Mouse (Mus musculus) ES-E14 (cell line): ENCODE data around the gene Adora1. TPM values are rescaled to one million over a fixed set of nuclear protein-coding genes. Genes with fewer than 3 reads are reported as not detected.

Experiments
- DNase-seq: peaks from one replicate; pipeline ENCODE4 v3.0.0-alpha.2; 2013; ENCODE audit warnings: low read depth, low spot score
- H3K27ac ChIP-seq: 2 replicates; pipeline ENCODE4 v1.5.1; 2012; ENCODE audit warnings: low read depth, mild to moderate bottlenecking, low read length, moderate library complexity, mixed read lengths; ENCODE audit not compliant: poor library complexity, insufficient read depth, severe bottlenecking
- H3K36me3 ChIP-seq: 2 replicates; pipeline ENCODE4 v1.6.1; 2012; ENCODE audit warnings: mild to moderate bottlenecking, low read length, moderate library complexity, mixed read lengths; ENCODE audit not compliant: control insufficient read depth, poor library complexity, insufficient read depth, severe bottlenecking
- H3K4me1 ChIP-seq, 2 experiments: fragments of 150-350 bp in 1 of 2; sonication (generic) in 1 of 2; 2 replicates each; pipeline ENCODE4 v1.6.1; 2012; ENCODE audit warnings: low read length in 2 of 2, mild to moderate bottlenecking in 1 of 2, mixed read lengths in 1 of 2; ENCODE audit not compliant: control insufficient read depth in 2 of 2, insufficient read depth in 2 of 2, poor library complexity in 1 of 2
- H3K4me3 ChIP-seq, 2 experiments: fragments of 150-350 bp in 1 of 2; sonication (generic) in 1 of 2; 2 replicates each; pipeline ENCODE4 v1.5.1; 2012; ENCODE audit warnings: low read length in 2 of 2, low read depth in 1 of 2, mild to moderate bottlenecking in 1 of 2, mixed read lengths in 1 of 2; ENCODE audit not compliant: insufficient read depth in 1 of 2, poor library complexity in 1 of 2, severe bottlenecking in 1 of 2
- H3K9ac ChIP-seq: 2 replicates; pipeline ENCODE4 v1.6.1; 2012; ENCODE audit warnings: low read depth, mild to moderate bottlenecking, low read length, mixed read lengths; ENCODE audit not compliant: poor library complexity, insufficient read depth, severe bottlenecking
- H3K9me3 ChIP-seq: fragments of 150-350 bp; sonication (generic); 2 replicates; pipeline ENCODE4 v1.6.1; 2012; ENCODE audit warnings: low read depth, mild to moderate bottlenecking, low read length; ENCODE audit not compliant: control insufficient read depth, insufficient read depth
- CHD2 ChIP-seq: IDR thresholded peaks from 2 replicates; pipeline ENCODE4 v1.6.1; 2014; ENCODE audit warnings: mild to moderate bottlenecking, low read depth, low read length, inconsistent platforms
- HCFC1 ChIP-seq: IDR thresholded peaks from 2 replicates; pipeline ENCODE4 v1.6.1; 2012; ENCODE audit warnings: low read length, inconsistent platforms, borderline replicate concordance; ENCODE audit not compliant: insufficient read depth
- MAFK ChIP-seq: IDR thresholded peaks from 2 replicates; pipeline ENCODE4 v1.6.1; 2014; ENCODE audit warnings: mild to moderate bottlenecking, low read depth, low read length, inconsistent platforms; ENCODE audit not compliant: insufficient read depth
- ZC3H11A ChIP-seq: IDR thresholded peaks from 2 replicates; pipeline ENCODE4 v1.6.1; 2012; ENCODE audit warnings: low read depth, mild to moderate bottlenecking, inconsistent platforms, low read length, borderline replicate concordance
- ZNF384 ChIP-seq: IDR thresholded peaks from 2 replicates; pipeline ENCODE4 v1.6.1; 2012; ENCODE audit warnings: low read depth, low read length, inconsistent platforms
- in situ Hi-C, 2 experiments: fragments of 600-800 bp; cut with MboI; formaldehyde crosslinking; loops; one replicate each; pipeline ENCODE4 v1.15.1; 2025; ENCODE audit warnings: low sequenced_read_pairs in 2 of 2, inconsistent platforms in 1 of 2; ENCODE audit not compliant: unreplicated experiment in 2 of 2
- total RNA-seq: library from RNA; depleted of rRNA; stranded (reverse); fragments of 300-350 nt; gene quantifications from 2 replicates; pipeline ENCODE4 v1.2.3, GENCODE M21; 2012

Gene Adora1
- total RNA-seq, 1 experiment: 0.58 TPM

GRCm38 (mm10) chr1:134164454-134164853, 70.8 kb downstream of the Adora1 start:
- in situ Hi-C loops: no loop called here
- Histone ChIP-seq H3K4me3 (no peak overlapping the region), H3K36me3 (no peaks in the 10 kb centered on the region), H3K9ac (no peak overlapping the region), H3K27ac (no peak overlapping the region), H3K9me3 (no peaks in the 10 kb centered on the region), H3K4me1 (no peaks in the 10 kb centered on the region)
- TF ChIP-seq ZC3H11A (no peak), MAFK (no peak), CHD2 (no peak), ZNF384 (no peak), HCFC1 (no peak)
- no peak for DNase-seq

- Histone ChIP-seq H3K4me3 (no peak overlapping the region), H3K27ac (no peak overlapping the region), H3K9me3 (no peaks in the 10 kb centered on the region), H3K36me3 (no peaks in the 10 kb centered on the region), H3K9ac (no peak overlapping the region), H3K4me1 (no peaks in the 10 kb centered on the region)
- TF ChIP-seq MAFK (no peak), ZC3H11A (no peak)
- in situ Hi-C loops: no loop called here
- no peak for DNase-seq
Observed at GRCm38 (mm10) chr1:134163476-134163875, 71.8 kb downstream of the Adora1 start.

GRCm38 (mm10) chr1:134162510-134163225, 72.6 kb downstream of the Adora1 start:
- no peak overlapping the region for H3K4me3 ChIP-seq
- no peak for DNase-seq
- H3K36me3 ChIP-seq: no peaks in the 10 kb centered on the region
- no peak overlapping the region for H3K9ac ChIP-seq
- TF ChIP-seq MAFK (no peak), ZNF384 (peak; percentile 90)
- in situ Hi-C loops: no loop called here
- H3K27ac ChIP-seq: no peak overlapping the region
- H3K4me1 ChIP-seq: no peaks in the 10 kb centered on the region
- no peaks in the 10 kb centered on the region for H3K9me3 ChIP-seq

- no peaks in the 10 kb centered on the region for H3K9me3 ChIP-seq
- H3K36me3 ChIP-seq: no peaks in the 10 kb centered on the region
- no peak overlapping the region for H3K4me3 ChIP-seq
- TF ChIP-seq ZC3H11A (no peak), MAFK (no peak), CHD2 (no peak), ZNF384 (no peak), HCFC1 (no peak)
- no peak overlapping the region for H3K9ac ChIP-seq
- DNase-seq: no peak
- H3K27ac ChIP-seq: no peak overlapping the region
- H3K4me1 ChIP-seq: no peaks in the 10 kb centered on the region
- in situ Hi-C loops: no loop called here
Observed at GRCm38 (mm10) chr1:134161399-134161798, 73.8 kb downstream of the Adora1 start.

- Histone ChIP-seq H3K36me3 (no peaks in the 10 kb centered on the region), H3K4me3 (no peak overlapping the region), H3K9ac (no peak overlapping the region), H3K4me1 (no peaks in the 10 kb centered on the region), H3K9me3 (no peaks in the 10 kb centered on the region), H3K27ac (no peak overlapping the region)
- in situ Hi-C loops: no loop called here
- no peak for DNase-seq
- TF ChIP-seq CHD2: no peak
- TF ChIP-seq ZC3H11A: no peak
- no peak for TF ChIP-seq ZNF384
- TF ChIP-seq MAFK: no peak
- no peak for TF ChIP-seq HCFC1
Observed at GRCm38 (mm10) chr1:134160404-134160803, 74.8 kb downstream of the Adora1 start.
